Mouse (Mus musculus): ENCODE data around the gene Chrnd.

The Chrnd gene

GRCm38 (mm10) chr1:87226409-87227159 lies 36.2 kb downstream of the Chrnd start:
- in situ Hi-C loops (cut with MboI, MseI) = no loop called here

GRCm38 (mm10) chr1:87227160-87227550 lies 36.7 kb downstream of the Chrnd start:
- in situ Hi-C loops (cut with MboI, MseI) = no loop called here

GRCm38 (mm10) chr1:87230606-87231005 lies 40.2 kb downstream of the Chrnd start:
- in situ Hi-C loops (cut with MboI, MseI) = no loop called here

GRCm38 (mm10) chr1:87232197-87232596 lies 41.8 kb downstream of the Chrnd start:
- in situ Hi-C loops (cut with MboI, MseI) = no loop called here

GRCm38 (mm10) chr1:87239056-87239455 lies 48.6 kb downstream of the Chrnd start:
- in situ Hi-C loops (cut with MboI, MseI) = no loop called here

GRCm38 (mm10) chr1:87243021-87243420 lies 52.6 kb downstream of the Chrnd start:
- in situ Hi-C loops (cut with MboI, MseI) = loop anchor here (10.0 kb wide), 1 partner anchor 172 kb away; no protein-coding TSS in a partner anchor

- in situ Hi-C loops (cut with MboI, MseI) = loop anchor here (10.0 kb wide), 1 partner anchor 169 kb away; no protein-coding TSS in a partner anchor
Measured at GRCm38 (mm10) chr1:87245430-87245829, 55.0 kb downstream of the Chrnd start.

- in situ Hi-C loops (cut with MboI, MseI) = loop anchor here (10.0 kb wide), 1 partner anchor 169 kb away; no protein-coding TSS in a partner anchor
Measured at GRCm38 (mm10) chr1:87245929-87246815, 55.8 kb downstream of the Chrnd start.

Measured in T-helper 1 cell (primary cell).